Mouse (Mus musculus) liver, postnatal 0 days (tissue): ENCODE measurements around the gene Ubac1. TPM values are rescaled to one million over a fixed set of nuclear protein-coding genes. Genes with fewer than 3 reads are reported as not detected.

Source experiments
- ATAC-seq: fragments of 200-750 bp; cut with Nextera tagmentation; 2 replicates; pipeline ENCODE4 v1.8.0; 2017; ENCODE audit warnings: mild to moderate bottlenecking, moderate library complexity
- DNase-seq: peaks from one replicate; pipeline ENCODE4 v3.0.0-alpha.2; 2016
- H3K27ac ChIP-seq: fragments of 300-500 bp; sonication (generic); 2 replicates; pipeline ENCODE4 v1.5.1; 2014; ENCODE audit warnings: antibody characterized with exemption, moderate library complexity, mild to moderate bottlenecking, low read depth
- H3K27me3 ChIP-seq: fragments of 300-500 bp; sonication (generic); 2 replicates; pipeline ENCODE4 v1.6.1; 2014; ENCODE audit warnings: low read length, control low read depth, mixed read lengths; ENCODE audit not compliant: insufficient read depth
- H3K36me3 ChIP-seq: fragments of 300-500 bp; sonication (generic); replicated peaks from 2 replicates; pipeline ENCODE4 v1.6.1; 2014; ENCODE audit warnings: mild to moderate bottlenecking, control low read depth, low read length, moderate library complexity, mixed read lengths; ENCODE audit not compliant: insufficient read depth
- H3K4me1 ChIP-seq: fragments of 300-500 bp; sonication (generic); 2 replicates; pipeline ENCODE4 v1.6.1; 2014; ENCODE audit warnings: antibody characterized with exemption, mild to moderate bottlenecking, control low read depth; ENCODE audit not compliant: insufficient read depth
- H3K4me2 ChIP-seq: fragments of 300-500 bp; sonication (generic); 2 replicates; pipeline ENCODE4 v1.6.1; 2014; ENCODE audit warnings: low read depth, mild to moderate bottlenecking, low read length, moderate library complexity, mixed read lengths
- H3K4me3 ChIP-seq: fragments of 300-500 bp; sonication (generic); 2 replicates; pipeline ENCODE4 v1.5.1; 2014; ENCODE audit warnings: low read depth, low read length
- H3K9ac ChIP-seq: fragments of 300-500 bp; sonication (generic); replicated peaks from 2 replicates; pipeline ENCODE4 v1.6.1; 2014; ENCODE audit warnings: mild to moderate bottlenecking, moderate library complexity
- H3K9me3 ChIP-seq: fragments of 300-500 bp; sonication (generic); 2 replicates; pipeline ENCODE4 v1.6.1; 2016; ENCODE audit warnings: mild to moderate bottlenecking, control low read depth, low read length, mixed read lengths
- CTCF ChIP-seq: sonication (generic); IDR thresholded peaks from 2 replicates; pipeline ENCODE4 v1.5.1; 2016; ENCODE audit warnings: antibody characterized with exemption, low read depth
- EP300 ChIP-seq: IDR thresholded peaks from 2 replicates; pipeline ENCODE4 v1.6.1; 2016; ENCODE audit warnings: antibody characterized with exemption, low read depth, mild to moderate bottlenecking
- WGBS: fragments of 180-500 bp; shearing (Covaris S2); extraction: QIAGEN DNeasy Blood & Tissue Kit; methylation state at CpG from one replicate; pipeline ENCODE4 v1.1.7; 2014; ENCODE audit not compliant: insufficient replicate concordance; 5-methylcytosine and 5-hydroxymethylcytosine counted together
- polyA plus RNA-seq: library from polyadenylated mRNA; unstranded; fragments of >200 nt; fragmentation: Nextera tagmentation; extraction: Ambion mirVana; gene quantifications from 2 replicates; pipeline ENCODE4 v1.2.1, GENCODE M21; 2015

The Ubac1 gene
- 175 and 183 TPM in 2 replicates for polyA plus RNA-seq

DNA sequence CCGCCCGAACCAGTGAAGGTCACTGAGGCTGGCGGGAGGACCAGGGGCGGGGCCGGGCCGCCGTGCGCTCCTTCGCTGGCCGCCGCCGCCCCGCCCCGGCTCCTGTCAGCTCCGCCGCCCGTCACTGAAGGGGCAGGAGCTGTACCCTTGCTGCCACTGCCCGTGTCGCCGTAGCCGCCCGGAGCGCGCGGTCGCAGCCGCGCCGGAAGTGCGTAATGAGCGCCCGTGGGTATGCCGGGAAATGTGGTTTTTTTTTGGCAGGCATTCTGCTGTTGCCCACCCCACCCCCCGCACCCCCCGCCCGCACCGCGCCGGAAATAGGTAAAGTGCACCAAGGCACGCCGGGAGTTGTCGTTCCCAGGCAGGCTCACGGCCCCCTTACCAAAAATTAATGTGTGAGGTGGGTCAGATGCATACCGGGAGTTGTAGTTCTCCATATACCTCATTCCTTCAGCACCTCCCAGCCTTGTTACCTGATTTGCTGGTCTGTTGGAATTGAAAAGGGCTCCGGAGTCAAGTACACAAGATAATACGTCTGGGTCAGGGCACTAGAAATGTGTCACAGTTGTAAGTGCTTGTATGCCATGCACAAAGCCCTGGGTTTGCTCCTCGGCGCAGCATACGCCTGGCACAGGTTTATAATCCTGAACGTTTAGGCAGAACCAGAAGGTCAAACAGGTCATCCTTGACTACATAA is at the start of gene Ubac1:
Gene Ubac1 (minus strand): TSS at position 187 of the 697 bp plus-strand sequence.
- H3K4me2 ChIP-seq, result peak within 1 kb of the TSS; percentile 89
- TF ChIP-seq EP300 (no peak), CTCF (no peak)
- ATAC-seq (peak; percentile 95), DNase-seq (peak; percentile 93)
- peak within 1 kb of the TSS; percentile 84 for H3K9ac ChIP-seq
- WGBS, result 7% methylated on average over 42 of the region's 50 CpGs
- peaks cover 16% of the 10 kb centered on the region for H3K4me1 ChIP-seq
- no peaks in the 10 kb centered on the region for H3K27me3 ChIP-seq
- H3K4me3 ChIP-seq, result peak within 1 kb of the TSS; percentile 90
- no peaks in the 10 kb centered on the region for H3K9me3 ChIP-seq
- H3K27ac ChIP-seq, result peak within 1 kb of the TSS; percentile 94
- H3K36me3 ChIP-seq, result peaks cover 2% of the 10 kb centered on the region; the same call in 1 of the 2 replicates

DNA sequence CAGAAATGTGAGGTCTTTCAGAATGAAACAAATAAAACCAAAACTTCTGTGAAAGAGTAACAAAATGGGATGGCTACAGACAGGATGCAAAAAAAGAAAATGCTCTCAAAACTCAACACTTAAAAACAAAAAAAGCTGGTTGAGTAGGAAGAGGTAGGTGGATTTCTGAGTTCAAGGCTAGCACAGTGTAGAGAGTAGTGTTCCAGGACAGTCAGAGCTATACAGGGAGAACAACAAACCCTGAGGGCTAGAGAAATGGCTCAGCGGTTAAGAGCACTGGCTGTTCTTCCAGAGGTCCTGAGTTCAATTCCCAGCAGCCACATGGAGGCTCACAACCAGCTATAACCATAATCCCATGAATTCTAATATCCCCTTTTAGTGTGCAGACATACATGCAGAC is 47.0 kb upstream of the Ubac1 start:
- WGBS, result 79% methylated on average over 1 of the region's 1 CpGs
- Histone ChIP-seq H3K4me1 (no peaks in the 10 kb centered on the region), H3K4me2 (no peak overlapping the region), H3K27me3 (no peaks in the 10 kb centered on the region), H3K9me3 (no peaks in the 10 kb centered on the region), H3K4me3 (no peak overlapping the region), H3K27ac (no peak overlapping the region), H3K36me3 (no peaks in the 10 kb centered on the region), H3K9ac (no peak overlapping the region)
- no peak for DNase-seq
- TF ChIP-seq EP300 (no peak), CTCF (no peak)
- ATAC-seq, result no peak

GRCm38 (mm10) chr2:26068175-26068574 is 46.6 kb upstream of the Ubac1 start:
- no peak for TF ChIP-seq CTCF
- no peak for TF ChIP-seq EP300
- no peaks in the 10 kb centered on the region for H3K9me3 ChIP-seq
- ATAC-seq (peak; percentile 79), DNase-seq (no peak)
- H3K27ac ChIP-seq, result no peak overlapping the region
- H3K4me3 ChIP-seq, result no peak overlapping the region
- 47% methylated on average over 7 of the region's 7 CpGs for WGBS
- no peaks in the 10 kb centered on the region for H3K36me3 ChIP-seq
- H3K27me3 ChIP-seq, result no peaks in the 10 kb centered on the region
- H3K4me2 ChIP-seq, result no peak overlapping the region
- H3K4me1 ChIP-seq, result no peaks in the 10 kb centered on the region
- no peak overlapping the region for H3K9ac ChIP-seq

DNA sequence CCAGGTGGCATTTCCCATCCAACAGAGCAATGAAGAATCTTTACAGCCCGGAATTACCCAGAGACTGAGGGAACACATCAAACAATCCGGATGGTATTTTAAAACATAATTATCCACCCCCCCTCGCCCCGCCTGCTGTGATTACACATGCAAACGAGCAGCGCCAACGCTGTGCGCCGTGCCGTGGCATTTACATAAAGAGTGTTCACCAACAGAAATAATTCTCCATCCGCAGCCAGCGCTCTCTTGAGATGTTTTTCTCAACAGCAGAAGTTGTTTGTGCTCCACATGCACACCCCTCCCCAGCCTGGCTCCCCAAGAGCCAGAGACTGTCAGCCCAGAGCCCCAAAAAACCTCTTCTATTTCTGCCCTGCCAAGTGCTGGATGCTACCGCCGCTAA is 45.0 kb upstream of the Ubac1 start:
- no peak for ATAC-seq
- H3K36me3 ChIP-seq, result 0 out of 2 replicates have a peak, but pooled peaks cover 3% of the 10 kb centered on the region
- H3K4me1 ChIP-seq, result 0 out of 2 replicates have a peak, but pooled peaks cover 3% of the 10 kb centered on the region
- no peak for DNase-seq
- TF ChIP-seq EP300 (no peak), CTCF (no peak)
- H3K4me2 ChIP-seq, result no peak overlapping the region
- H3K9me3 ChIP-seq, result no peaks in the 10 kb centered on the region
- no peak overlapping the region for H3K27ac ChIP-seq
- no peaks in the 10 kb centered on the region for H3K27me3 ChIP-seq
- WGBS, result 81% methylated on average over 14 of the region's 14 CpGs
- no peak overlapping the region for H3K9ac ChIP-seq
- H3K4me3 ChIP-seq, result no peak overlapping the region

GRCm38 (mm10) chr2:26062742-26063427 is 41.3 kb upstream of the Ubac1 start:
- H3K4me3 ChIP-seq, result no peak overlapping the region
- H3K27ac ChIP-seq, result no peak overlapping the region
- 0 out of 2 replicates have a peak, but pooled peaks cover 6% of the 10 kb centered on the region for H3K36me3 ChIP-seq
- ATAC-seq (no peak), DNase-seq (no peak)
- TF ChIP-seq EP300 (no peak), CTCF (no peak)
- 0 out of 2 replicates have a peak, but pooled peaks cover 3% of the 10 kb centered on the region for H3K4me1 ChIP-seq
- no peaks in the 10 kb centered on the region for H3K9me3 ChIP-seq
- no peak overlapping the region for H3K9ac ChIP-seq
- 64% methylated on average over 13 of the region's 13 CpGs for WGBS
- no peaks in the 10 kb centered on the region for H3K27me3 ChIP-seq
- no peak overlapping the region for H3K4me2 ChIP-seq

DNA sequence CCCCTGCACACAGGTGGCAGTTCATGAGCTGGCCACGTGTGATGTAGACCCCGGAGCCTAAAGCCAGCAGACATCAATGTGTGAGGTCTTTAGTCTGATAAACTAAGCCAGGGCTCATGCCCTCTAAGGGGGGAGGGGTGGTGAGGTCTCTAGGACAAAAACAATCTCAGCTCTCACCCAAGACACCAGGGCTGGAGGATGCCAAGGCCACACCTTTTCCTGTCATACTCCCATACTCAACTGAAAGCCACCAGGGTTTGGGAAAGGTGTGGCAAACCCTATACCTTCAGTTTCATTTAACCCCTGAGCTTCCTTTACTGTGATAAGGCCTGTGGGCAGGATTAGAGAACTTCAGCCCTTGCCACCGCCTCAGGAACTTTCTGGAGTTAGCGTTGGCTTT is 40.7 kb upstream of the Ubac1 start:
- Histone ChIP-seq H3K4me3 (no peak overlapping the region), H3K9me3 (no peaks in the 10 kb centered on the region), H3K4me1 (0 out of 2 replicates have a peak, but pooled peaks cover 3% of the 10 kb centered on the region), H3K4me2 (no peak overlapping the region), H3K9ac (no peak overlapping the region), H3K27me3 (no peaks in the 10 kb centered on the region), H3K36me3 (0 out of 2 replicates have a peak, but pooled peaks cover 6% of the 10 kb centered on the region), H3K27ac (no peak overlapping the region)
- ATAC-seq, result no peak
- DNase-seq, result no peak
- 62% methylated on average over 4 of the region's 4 CpGs for WGBS
- TF ChIP-seq CTCF (no peak), EP300 (no peak)
